Mouse (Mus musculus) hindbrain, embryonic 14.5 days (tissue): Measurements from ENCODE around the gene Ren1. TPM values are rescaled to one million over a fixed set of nuclear protein-coding genes. Genes with fewer than 3 reads are reported as not detected.

Experiments used
- ATAC-seq: fragments of 200-750 bp; cut with Nextera tagmentation; 2 replicates; pipeline ENCODE4 v1.8.0; 2017; ENCODE audit warnings: moderate number of reproducible peaks, mild to moderate bottlenecking, moderate TSS enrichment, moderate library complexity; ENCODE audit not compliant: low FRiP score
- DNase-seq: peaks from one replicate; pipeline ENCODE4 v3.0.0-alpha.2; 2015; ENCODE audit warnings: low spot score
- H3K27ac ChIP-seq: fragments of 300-500 bp; sonication (generic); 2 replicates; pipeline ENCODE4 v1.5.1; 2014; ENCODE audit warnings: mild to moderate bottlenecking, moderate library complexity
- H3K27me3 ChIP-seq: fragments of 300-500 bp; sonication (generic); 2 replicates; pipeline ENCODE4 v1.6.1; 2014; ENCODE audit warnings: mild to moderate bottlenecking, low read length, mixed read lengths; ENCODE audit not compliant: control insufficient read depth, insufficient read depth
- H3K36me3 ChIP-seq: fragments of 300-500 bp; sonication (generic); replicated peaks from 2 replicates; pipeline ENCODE4 v1.6.1; 2014; ENCODE audit not compliant: control insufficient read depth, insufficient read depth
- H3K4me1 ChIP-seq: fragments of 300-500 bp; sonication (generic); replicated peaks from 2 replicates; pipeline ENCODE4 v1.6.1; 2014; ENCODE audit warnings: antibody characterized with exemption, low read length, mixed read lengths; ENCODE audit not compliant: control insufficient read depth, insufficient read depth
- H3K4me2 ChIP-seq: fragments of 300-500 bp; sonication (generic); replicated peaks from 2 replicates; pipeline ENCODE4 v1.6.1; 2014; ENCODE audit warnings: mild to moderate bottlenecking, moderate library complexity
- H3K4me3 ChIP-seq: fragments of 300-500 bp; sonication (generic); replicated peaks from 2 replicates; pipeline ENCODE4 v1.5.1; 2014; ENCODE audit warnings: mild to moderate bottlenecking, low read length
- H3K9ac ChIP-seq: fragments of 300-500 bp; sonication (generic); 2 replicates; pipeline ENCODE4 v1.6.1; 2014
- H3K9me3 ChIP-seq: fragments of 300-500 bp; sonication (generic); 2 replicates; pipeline ENCODE4 v1.6.1; 2016; ENCODE audit warnings: low read length; ENCODE audit not compliant: control insufficient read depth
- WGBS: fragments of 180-500 bp; shearing (Covaris S2); extraction: QIAGEN DNeasy Blood & Tissue Kit; methylation state at CpG from one replicate; pipeline ENCODE4 v1.1.7; 2014; 5-methylcytosine and 5-hydroxymethylcytosine counted together
- polyA plus RNA-seq: library from polyadenylated mRNA; unstranded; fragments of >200 nt; fragmentation: Nextera tagmentation; extraction: Ambion mirVana; gene quantifications from 2 replicates; pipeline ENCODE4 v1.2.1, GENCODE M21; 2014

The Ren1 gene
- polyA plus RNA-seq, 1 experiment from 2014 or later = 11.1 TPM

- ATAC-seq (peak; percentile 47), DNase-seq (peak; percentile 81)
- H3K9ac ChIP-seq = no peak overlapping the region
- H3K27ac ChIP-seq = no peak overlapping the region
- H3K4me2 ChIP-seq = no peak overlapping the region
- no peaks in the 10 kb centered on the region for H3K27me3 ChIP-seq
- H3K4me1 ChIP-seq = no peaks in the 10 kb centered on the region
- no peaks in the 10 kb centered on the region for H3K36me3 ChIP-seq
- H3K4me3 ChIP-seq = no peak overlapping the region
- no peaks in the 10 kb centered on the region for H3K9me3 ChIP-seq
- 44% methylated on average over 12 of the region's 12 CpGs for WGBS
Observed at GRCm38 (mm10) chr1:133353371-133353809, 3.1 kb downstream of the Ren1 start.

GRCm38 (mm10) chr1:133355469-133355868, 5.2 kb downstream of the Ren1 start:
- Histone ChIP-seq H3K27me3 (no peaks in the 10 kb centered on the region), H3K4me2 (no peak overlapping the region), H3K36me3 (no peaks in the 10 kb centered on the region), H3K9ac (no peak overlapping the region), H3K27ac (no peak overlapping the region), H3K9me3 (no peaks in the 10 kb centered on the region), H3K4me1 (no peaks in the 10 kb centered on the region), H3K4me3 (no peak overlapping the region)
- ATAC-seq (no peak), DNase-seq (no peak)
- 50% methylated on average over 5 of the region's 5 CpGs for WGBS

- Histone ChIP-seq H3K9ac (no peak overlapping the region), H3K27me3 (no peaks in the 10 kb centered on the region), H3K4me2 (no peak overlapping the region), H3K4me1 (no peaks in the 10 kb centered on the region), H3K36me3 (no peaks in the 10 kb centered on the region), H3K9me3 (no peaks in the 10 kb centered on the region), H3K4me3 (no peak overlapping the region), H3K27ac (no peak overlapping the region)
- 55% methylated on average over 15 of the region's 15 CpGs for WGBS
- no peak for ATAC-seq
- DNase-seq = no peak
Observed at GRCm38 (mm10) chr1:133355912-133356311, 5.6 kb downstream of the Ren1 start.

- ATAC-seq (no peak), DNase-seq (no peak)
- Histone ChIP-seq H3K27me3 (no peaks in the 10 kb centered on the region), H3K27ac (no peak overlapping the region), H3K36me3 (no peaks in the 10 kb centered on the region), H3K9me3 (no peaks in the 10 kb centered on the region), H3K4me1 (no peaks in the 10 kb centered on the region), H3K9ac (no peak overlapping the region), H3K4me2 (no peak overlapping the region), H3K4me3 (no peak overlapping the region)
- WGBS = 70% methylated on average over 8 of the region's 8 CpGs
Observed at GRCm38 (mm10) chr1:133356330-133356729, 6.0 kb downstream of the Ren1 start.

- H3K4me2 ChIP-seq = no peak overlapping the region
- H3K4me3 ChIP-seq = no peak overlapping the region
- no peaks in the 10 kb centered on the region for H3K9me3 ChIP-seq
- 86% methylated on average over 6 of the region's 6 CpGs for WGBS
- peaks cover 11% of the 10 kb centered on the region for H3K4me1 ChIP-seq
- no peak overlapping the region for H3K27ac ChIP-seq
- DNase-seq = no peak
- no peak overlapping the region for H3K9ac ChIP-seq
- peaks cover 15% of the 10 kb centered on the region for H3K27me3 ChIP-seq
- H3K36me3 ChIP-seq = no peaks in the 10 kb centered on the region
- no peak for ATAC-seq
Observed at GRCm38 (mm10) chr1:133361006-133361405, 10.7 kb downstream of the Ren1 start.

GRCm38 (mm10) chr1:133362103-133362502, 11.8 kb downstream of the Ren1 start:
- ATAC-seq = no peak
- Histone ChIP-seq H3K4me2 (no peak overlapping the region), H3K9me3 (no peaks in the 10 kb centered on the region), H3K4me3 (no peak overlapping the region), H3K27ac (no peak overlapping the region), H3K36me3 (no peaks in the 10 kb centered on the region), H3K9ac (no peak overlapping the region), H3K27me3 (peaks cover 15% of the 10 kb centered on the region), H3K4me1 (peaks cover 12% of the 10 kb centered on the region)
- 86% methylated on average over 5 of the region's 5 CpGs for WGBS
- DNase-seq = no peak

GRCm38 (mm10) chr1:133363276-133364021, 13.1 kb downstream of the Ren1 start, which contains the start of gene Etnk2:
Gene Etnk2 (plus strand): TSS chr1:133363572.
- ATAC-seq (peak; percentile 77), DNase-seq (peak; percentile 80)
- H3K4me3 ChIP-seq = peak within 1 kb of the TSS; percentile 76
- H3K4me2 ChIP-seq = peak within 1 kb of the TSS; percentile 96
- peaks cover 26% of the 10 kb centered on the region for H3K4me1 ChIP-seq
- H3K27ac ChIP-seq = peak within 1 kb of the TSS; percentile 59
- peaks cover 15% of the 10 kb centered on the region for H3K27me3 ChIP-seq
- under 1% methylated on average over 43 of the region's 52 CpGs for WGBS
- no peaks in the 10 kb centered on the region for H3K9me3 ChIP-seq
- H3K9ac ChIP-seq = peak within 1 kb of the TSS; percentile 81
- H3K36me3 ChIP-seq = no peaks in the 10 kb centered on the region

GRCm38 (mm10) chr1:133364022-133364630, 13.8 kb downstream of the Ren1 start:
- Histone ChIP-seq H3K4me2 (peak overlapping the region; percentile 96), H3K9me3 (no peaks in the 10 kb centered on the region), H3K27ac (peak overlapping the region; percentile 59), H3K27me3 (peaks cover 15% of the 10 kb centered on the region), H3K4me3 (peak overlapping the region; percentile 76), H3K36me3 (no peaks in the 10 kb centered on the region), H3K9ac (peak overlapping the region; percentile 81), H3K4me1 (peaks cover 26% of the 10 kb centered on the region)
- 0 out of 2 replicates have a peak, but pooled peaks have one; percentile 8 for ATAC-seq
- 2% methylated on average over 27 of the region's 27 CpGs for WGBS
- DNase-seq = no peak

- H3K27ac ChIP-seq = no peak overlapping the region
- no peaks in the 10 kb centered on the region for H3K36me3 ChIP-seq
- no peaks in the 10 kb centered on the region for H3K9me3 ChIP-seq
- H3K27me3 ChIP-seq = peaks cover 15% of the 10 kb centered on the region
- H3K4me3 ChIP-seq = no peak overlapping the region
- ATAC-seq = no peak
- 51% methylated on average over 2 of the region's 2 CpGs for WGBS
- peak overlapping the region; percentile 96; the same call in 1 of the 2 replicates for H3K4me2 ChIP-seq
- peaks cover 26% of the 10 kb centered on the region for H3K4me1 ChIP-seq
- no peak for DNase-seq
- H3K9ac ChIP-seq = no peak overlapping the region
Observed at GRCm38 (mm10) chr1:133364890-133365289, 14.6 kb downstream of the Ren1 start.
